Mouse (Mus musculus): Measurements from ENCODE around the gene Styxl1.

The Styxl1 gene

GRCm38 (mm10) chr5:135778471-135779445 lies 573 bp upstream of the Styxl1 start, which contains the start of gene Mdh2:
Mdh2 (plus strand) TSS chr5:135778480.
- in situ Hi-C loops (cut with MboI; ENCODE audit: low pct_unique_long_range_greater_than_20kb in 1 of 2, low sequenced_read_pairs in 2 of 2, unreplicated experiment in 1 of 2) = no loop called here

GRCm38 (mm10) chr5:135776546-135776945 lies 1.6 kb downstream of the Styxl1 start:
- in situ Hi-C loops (cut with MboI; ENCODE audit: low pct_unique_long_range_greater_than_20kb in 1 of 2, low sequenced_read_pairs in 2 of 2, unreplicated experiment in 1 of 2) = no loop called here

GRCm38 (mm10) chr5:135772519-135772918 lies 5.7 kb downstream of the Styxl1 start:
- in situ Hi-C loops (cut with MboI; ENCODE audit: low pct_unique_long_range_greater_than_20kb in 1 of 2, low sequenced_read_pairs in 2 of 2, unreplicated experiment in 1 of 2) = loop anchor here in 1 of 2 experiments (25.0 kb wide), 1 partner anchor 360 kb away; no protein-coding TSS in a partner anchor

- in situ Hi-C loops (cut with MboI; ENCODE audit: low pct_unique_long_range_greater_than_20kb in 1 of 2, low sequenced_read_pairs in 2 of 2, unreplicated experiment in 1 of 2) = loop anchor here (5.0 to 25.0 kb wide), 2 partner anchors 148 to 353 kb away; no protein-coding TSS in a partner anchor
Observed at GRCm38 (mm10) chr5:135764971-135765370, 13.2 kb downstream of the Styxl1 start.

GRCm38 (mm10) chr5:135763526-135763925 lies 14.7 kb downstream of the Styxl1 start:
- in situ Hi-C loops (cut with MboI; ENCODE audit: low pct_unique_long_range_greater_than_20kb in 1 of 2, low sequenced_read_pairs in 2 of 2, unreplicated experiment in 1 of 2) = loop anchor here in 1 of 2 experiments (25.0 kb wide), 1 partner anchor 351 kb away; no protein-coding TSS in a partner anchor

GRCm38 (mm10) chr5:135761881-135762280 lies 16.3 kb downstream of the Styxl1 start:
- in situ Hi-C loops (cut with MboI; ENCODE audit: low pct_unique_long_range_greater_than_20kb in 1 of 2, low sequenced_read_pairs in 2 of 2, unreplicated experiment in 1 of 2) = loop anchor here in 1 of 2 experiments (25.0 kb wide), 1 partner anchor 350 kb away; no protein-coding TSS in a partner anchor

- in situ Hi-C loops (cut with MboI; ENCODE audit: low pct_unique_long_range_greater_than_20kb in 1 of 2, low sequenced_read_pairs in 2 of 2, unreplicated experiment in 1 of 2) = loop anchor here in 1 of 2 experiments (25.0 kb wide), 1 partner anchor 339 kb away; no protein-coding TSS in a partner anchor
Observed at GRCm38 (mm10) chr5:135751595-135751994, 26.6 kb downstream of the Styxl1 start.

- in situ Hi-C loops (cut with MboI; ENCODE audit: low pct_unique_long_range_greater_than_20kb in 1 of 2, low sequenced_read_pairs in 2 of 2, unreplicated experiment in 1 of 2) = loop anchor here in 1 of 2 experiments (25.0 kb wide), 1 partner anchor 339 kb away; no protein-coding TSS in a partner anchor
Observed at GRCm38 (mm10) chr5:135751041-135751440, 27.1 kb downstream of the Styxl1 start.

GRCm38 (mm10) chr5:135744742-135745141 lies 33.4 kb downstream of the Styxl1 start:
- in situ Hi-C loops (cut with MboI; ENCODE audit: low pct_unique_long_range_greater_than_20kb in 1 of 2, low sequenced_read_pairs in 2 of 2, unreplicated experiment in 1 of 2) = no loop called here

- in situ Hi-C loops (cut with MboI; ENCODE audit: low pct_unique_long_range_greater_than_20kb in 1 of 2, low sequenced_read_pairs in 2 of 2, unreplicated experiment in 1 of 2) = no loop called here
Observed at GRCm38 (mm10) chr5:135743741-135744609, 34.2 kb downstream of the Styxl1 start, which contains the start of gene Tmem120a. Tmem120a (minus strand) TSS chr5:135744448.

- in situ Hi-C loops (cut with MboI; ENCODE audit: low pct_unique_long_range_greater_than_20kb in 1 of 2, low sequenced_read_pairs in 2 of 2, unreplicated experiment in 1 of 2) = no loop called here
Observed at GRCm38 (mm10) chr5:135742941-135743740, 35.0 kb downstream of the Styxl1 start.

GRCm38 (mm10) chr5:135742156-135742555 lies 36.0 kb downstream of the Styxl1 start:
- in situ Hi-C loops (cut with MboI; ENCODE audit: low pct_unique_long_range_greater_than_20kb in 1 of 2, low sequenced_read_pairs in 2 of 2, unreplicated experiment in 1 of 2) = no loop called here

- in situ Hi-C loops (cut with MboI; ENCODE audit: low pct_unique_long_range_greater_than_20kb in 1 of 2, low sequenced_read_pairs in 2 of 2, unreplicated experiment in 1 of 2) = no loop called here
Observed at GRCm38 (mm10) chr5:135738266-135738665, 39.9 kb downstream of the Styxl1 start.

GRCm38 (mm10) chr5:135737154-135737553 lies 41.0 kb downstream of the Styxl1 start:
- in situ Hi-C loops (cut with MboI; ENCODE audit: low pct_unique_long_range_greater_than_20kb in 1 of 2, low sequenced_read_pairs in 2 of 2, unreplicated experiment in 1 of 2) = no loop called here

GRCm38 (mm10) chr5:135736544-135736943 lies 41.6 kb downstream of the Styxl1 start:
- in situ Hi-C loops (cut with MboI; ENCODE audit: low pct_unique_long_range_greater_than_20kb in 1 of 2, low sequenced_read_pairs in 2 of 2, unreplicated experiment in 1 of 2) = no loop called here

GRCm38 (mm10) chr5:135735741-135736140 lies 42.4 kb downstream of the Styxl1 start:
- in situ Hi-C loops (cut with MboI; ENCODE audit: low pct_unique_long_range_greater_than_20kb in 1 of 2, low sequenced_read_pairs in 2 of 2, unreplicated experiment in 1 of 2) = no loop called here

- in situ Hi-C loops (cut with MboI; ENCODE audit: low pct_unique_long_range_greater_than_20kb in 1 of 2, low sequenced_read_pairs in 2 of 2, unreplicated experiment in 1 of 2) = no loop called here
Observed at GRCm38 (mm10) chr5:135734057-135734680, 44.0 kb downstream of the Styxl1 start.

Data from mouse embryonic stem cell (cell line).